Mouse (Mus musculus) C2C12 (cell line): ENCODE results near the gene Ksr2.

ENCODE experiments used
- CEBPB ChIP-seq: IDR thresholded peaks from one replicate; pipeline ENCODE4 v1.6.1; 2011; ENCODE audit warnings: low read depth, mild to moderate bottlenecking, control low read depth, moderate library complexity
- CTCF ChIP-seq: IDR thresholded peaks from one replicate; pipeline ENCODE4 v1.5.1; 2011; ENCODE audit not compliant: control insufficient read depth, insufficient read depth, insufficient read length
- MAX ChIP-seq: IDR thresholded peaks from one replicate; pipeline ENCODE4 v1.6.1; 2011; ENCODE audit warnings: mild to moderate bottlenecking, control low read depth
- USF1 ChIP-seq: IDR thresholded peaks from one replicate; pipeline ENCODE4 v1.6.1; 2011; ENCODE audit warnings: low read depth, mild to moderate bottlenecking, control low read depth, moderate library complexity

DNA sequence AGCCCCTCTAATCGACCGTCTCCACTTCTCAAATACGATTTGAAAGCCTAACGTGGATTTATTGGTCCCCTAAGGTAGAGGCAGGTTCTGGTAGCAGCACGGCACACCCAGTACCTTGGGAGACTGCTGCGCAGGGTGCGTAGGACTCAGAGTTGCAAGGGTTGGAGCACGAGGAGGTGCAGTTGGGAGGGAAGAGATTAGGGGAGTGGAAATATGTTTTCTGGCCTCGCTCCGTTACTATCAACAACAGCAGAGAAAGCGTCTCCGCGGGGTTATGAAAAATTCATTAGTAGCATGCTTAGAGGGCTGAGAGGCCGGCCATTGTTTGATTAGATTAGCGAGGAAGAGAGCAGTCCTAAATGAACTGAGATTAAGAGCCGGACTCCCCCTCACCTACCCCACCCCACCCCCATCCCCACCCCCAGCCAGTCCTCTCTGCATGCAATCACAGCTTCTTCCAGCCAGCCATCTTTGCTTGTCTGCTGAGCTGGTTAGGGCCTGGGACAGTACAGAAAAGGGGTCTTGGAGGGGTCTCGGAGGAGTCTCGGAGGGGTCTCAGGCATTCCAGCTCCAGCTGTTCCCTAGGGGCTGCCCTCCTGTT lies 27.5 kb downstream of the Ksr2 start:
- no peak for TF ChIP-seq CTCF
- TF ChIP-seq MAX = no peak
- no peak for TF ChIP-seq CEBPB
- TF ChIP-seq USF1 = no peak
